Mouse (Mus musculus) small intestine, adult 2 months (tissue): ENCODE results near the gene Src.

Source experiments
- CTCF ChIP-seq: fragments of 200-500 bp; IDR thresholded peaks from 2 replicates; pipeline ENCODE4 v1.5.1; 2012; ENCODE audit warnings: low read depth, mild to moderate bottlenecking, control low read depth, inconsistent platforms, low read length, moderate library complexity, mixed read lengths; ENCODE audit not compliant: insufficient replicate concordance, insufficient read length; ENCODE audit errors: extremely low read depth
- POLR2A ChIP-seq: fragments of 200-500 bp; IDR thresholded peaks from 2 replicates; pipeline ENCODE4 v1.6.1; 2012; ENCODE audit warnings: low read depth, mild to moderate bottlenecking, control low read depth, inconsistent platforms, low read length, moderate library complexity

DNA sequence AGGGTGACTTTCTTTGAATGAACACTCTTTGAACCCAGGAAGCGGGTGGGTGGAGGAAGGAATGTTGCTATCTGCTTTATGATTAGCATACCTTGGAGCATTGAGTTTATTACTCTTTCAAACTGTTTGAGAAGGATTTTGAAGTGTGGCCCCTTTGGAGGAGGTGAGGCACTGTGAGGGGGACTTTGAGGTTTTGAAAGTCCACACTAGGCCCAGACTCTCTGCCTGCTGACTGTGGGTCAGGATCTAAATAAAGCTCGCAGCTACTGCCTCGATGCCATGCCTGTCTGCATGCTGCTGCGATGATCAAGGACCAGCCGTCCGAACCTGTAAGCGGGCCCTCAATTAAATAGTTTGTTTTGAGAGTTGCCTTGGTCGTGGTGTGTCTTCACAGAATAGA lies 43.2 kb upstream of the Src start:
- TF ChIP-seq POLR2A (no peak), CTCF (no peak)
